Mouse (Mus musculus) liver, embryonic 14.5 days (tissue): Measurements from ENCODE around the gene Evpl. TPM values are rescaled to one million over a fixed set of nuclear protein-coding genes. Genes with fewer than 3 reads are reported as not detected.

Experiments
- ATAC-seq: fragments of 200-750 bp; cut with Nextera tagmentation; 2 replicates; pipeline ENCODE4 v1.8.0; 2017; ENCODE audit warnings: moderate number of reproducible peaks, mild to moderate bottlenecking, moderate library complexity; ENCODE audit not compliant: insufficient read depth
- DNase-seq, 3 experiments: peaks; one replicate each; pipeline ENCODE4 v3.0.0-alpha.2; 2012 to 2013; ENCODE audit warnings: low read depth in 3 of 3, low spot score in 3 of 3
- H3K27ac ChIP-seq: fragments of 300-500 bp; sonication (generic); 2 replicates; pipeline ENCODE4 v1.5.1; 2014; ENCODE audit warnings: moderate library complexity, mild to moderate bottlenecking, control low read depth, inconsistent platforms
- H3K27me3 ChIP-seq: fragments of 300-500 bp; sonication (generic); 2 replicates; pipeline ENCODE4 v1.6.1; 2014; ENCODE audit warnings: mild to moderate bottlenecking, low read length, moderate library complexity; ENCODE audit not compliant: control insufficient read depth, insufficient read depth
- H3K36me3 ChIP-seq: fragments of 300-500 bp; sonication (generic); replicated peaks from 2 replicates; pipeline ENCODE4 v1.6.1; 2014; ENCODE audit warnings: low read depth; ENCODE audit not compliant: control insufficient read depth, insufficient read depth
- H3K4me1 ChIP-seq, 2 experiments: fragments of 200-500 bp in 1 of 2; fragments of 300-500 bp in 1 of 2; sonication (generic) in 1 of 2; replicated peaks; 2 replicates each; pipeline ENCODE4 v1.6.1; 2012 to 2014; ENCODE audit warnings: antibody characterized with exemption in 1 of 2, inconsistent platforms in 1 of 2, low read length in 1 of 2; ENCODE audit not compliant: control insufficient read depth in 2 of 2, insufficient read depth in 2 of 2
- H3K4me2 ChIP-seq: fragments of 300-500 bp; sonication (generic); 2 replicates; pipeline ENCODE4 v1.6.1; 2014; ENCODE audit warnings: low read depth, mild to moderate bottlenecking, control low read depth, moderate library complexity
- H3K4me3 ChIP-seq, 2 experiments: fragments of 200-500 bp in 1 of 2; fragments of 300-500 bp in 1 of 2; sonication (generic) in 1 of 2; 2 replicates each; pipeline ENCODE4 v1.5.1; 2012 to 2014; ENCODE audit warnings: low read depth in 2 of 2, low read length in 2 of 2, mild to moderate bottlenecking in 2 of 2, control low read depth in 1 of 2, inconsistent platforms in 1 of 2, moderate library complexity in 1 of 2; ENCODE audit not compliant: insufficient read depth in 1 of 2
- H3K9ac ChIP-seq: fragments of 300-500 bp; sonication (generic); replicated peaks from 2 replicates; pipeline ENCODE4 v1.6.1; 2014; ENCODE audit warnings: mild to moderate bottlenecking, control low read depth, moderate library complexity
- H3K9me3 ChIP-seq: fragments of 300-500 bp; sonication (generic); 2 replicates; pipeline ENCODE4 v1.6.1; 2016; ENCODE audit warnings: low read length, mixed read lengths; ENCODE audit not compliant: control insufficient read depth
- CTCF ChIP-seq: IDR thresholded peaks from 2 replicates; pipeline ENCODE4 v1.5.1; 2016; ENCODE audit warnings: antibody characterized with exemption, low read depth, control low read depth
- EP300 ChIP-seq: IDR thresholded peaks from 2 replicates; pipeline ENCODE4 v1.6.1; 2016; ENCODE audit warnings: antibody characterized with exemption, low read depth
- WGBS: fragments of 180-500 bp; shearing (Covaris S2); extraction: QIAGEN DNeasy Blood & Tissue Kit; methylation state at CpG from one replicate; pipeline ENCODE4 v1.1.7; 2014; ENCODE audit not compliant: insufficient replicate concordance; 5-methylcytosine and 5-hydroxymethylcytosine counted together
- polyA plus RNA-seq, 2 experiments: library from polyadenylated mRNA; depleted of rRNA in 1 of 2; stranded (reverse) in 1 of 2; unstranded in 1 of 2; fragments of >200 nt; fragmentation: Nextera tagmentation in 1 of 2; extraction: Ambion mirVana in 1 of 2; gene quantifications; 2 replicates each; pipeline versions ENCODE4 v1.2.1 to v1.2.3; 2012 to 2014

Evpl gene
- polyA plus RNA-seq, 2 experiments: 0.04 to 0.09 TPM

GRCm38 (mm10) chr11:116208660-116209059 is 29.2 kb downstream of the Evpl start:
- Histone ChIP-seq H3K4me1 (0 out of 4 replicates have a peak, but pooled peaks cover 0 to 3% of the 10 kb centered on the region in 2 experiments), H3K4me3 (no peak overlapping the region), H3K36me3 (no peaks in the 10 kb centered on the region), H3K9me3 (no peaks in the 10 kb centered on the region), H3K27ac (no peak overlapping the region), H3K9ac (no peak overlapping the region), H3K27me3 (no peaks in the 10 kb centered on the region), H3K4me2 (no peak overlapping the region)
- TF ChIP-seq CTCF (no peak), EP300 (no peak)
- 78% methylated on average over 3 of the region's 3 CpGs for WGBS
- DNase-seq: no peak
- no peak for ATAC-seq

GRCm38 (mm10) chr11:116206678-116207077 is 31.2 kb downstream of the Evpl start:
- no peak overlapping the region for H3K27ac ChIP-seq
- H3K4me1 ChIP-seq: 0 out of 4 replicates have a peak, but pooled peaks cover 0 to 3% of the 10 kb centered on the region in 2 experiments
- DNase-seq: no peak
- no peak overlapping the region for H3K4me2 ChIP-seq
- TF ChIP-seq EP300: no peak
- no peak for TF ChIP-seq CTCF
- no peaks in the 10 kb centered on the region for H3K27me3 ChIP-seq
- H3K9ac ChIP-seq: no peak overlapping the region
- ATAC-seq: no peak
- WGBS: 47% methylated on average over 4 of the region's 4 CpGs
- H3K4me3 ChIP-seq: no peak overlapping the region
- no peaks in the 10 kb centered on the region for H3K36me3 ChIP-seq
- no peaks in the 10 kb centered on the region for H3K9me3 ChIP-seq

GRCm38 (mm10) chr11:116203150-116203549 is 34.7 kb downstream of the Evpl start:
- no peaks in the 10 kb centered on the region for H3K27me3 ChIP-seq
- no peak overlapping the region for H3K4me3 ChIP-seq
- ATAC-seq: no peak
- H3K9ac ChIP-seq: no peak overlapping the region
- DNase-seq: no peak
- peaks cover 3 to 6% of the 10 kb centered on the region in 2 experiments; a peak in 3 of 4 replicates for H3K4me1 ChIP-seq
- no peaks in the 10 kb centered on the region for H3K9me3 ChIP-seq
- H3K36me3 ChIP-seq: no peaks in the 10 kb centered on the region
- H3K27ac ChIP-seq: no peak overlapping the region
- WGBS: 83% methylated on average over 3 of the region's 3 CpGs
- no peak for TF ChIP-seq EP300
- TF ChIP-seq CTCF: no peak
- H3K4me2 ChIP-seq: no peak overlapping the region

GRCm38 (mm10) chr11:116201151-116201550 is 36.7 kb downstream of the Evpl start:
- Histone ChIP-seq H3K27me3 (no peaks in the 10 kb centered on the region), H3K9me3 (no peaks in the 10 kb centered on the region), H3K4me1 (peaks cover 6 to 10% of the 10 kb centered on the region in 2 experiments; a peak in 3 of 4 replicates), H3K4me3 (no peak overlapping the region), H3K27ac (no peak overlapping the region), H3K36me3 (no peaks in the 10 kb centered on the region; the same call in 1 of the 2 replicates), H3K4me2 (no peak overlapping the region), H3K9ac (no peak overlapping the region)
- ATAC-seq (no peak), DNase-seq (no peak)
- 77% methylated on average over 2 of the region's 2 CpGs for WGBS
- no peak for TF ChIP-seq CTCF
- TF ChIP-seq EP300: no peak

GRCm38 (mm10) chr11:116198639-116199531 is 39.0 kb downstream of the Evpl start, which contains the start of the genes Ten1 and Acox1:
TSS of gene Ten1 (plus strand) at chr11:116198855.
TSS of gene Acox1 (minus strand) at chr11:116199045.
- peak; percentile 5; the same call in 1 of the 2 replicates for TF ChIP-seq EP300
- TF ChIP-seq CTCF: 0 out of 2 replicates have a peak, but pooled peaks have one; percentile 2
- peak within 1 kb of the TSS; percentile 90 for H3K4me2 ChIP-seq
- peak within 1 kb of the TSS; percentile 70 for H3K27ac ChIP-seq
- under 1% methylated on average over 62 of the region's 62 CpGs for WGBS
- H3K36me3 ChIP-seq: no peaks in the 10 kb centered on the region; the same call in 1 of the 2 replicates
- ATAC-seq (peak; percentile 95), DNase-seq (peak; percentile 81 to 88 (median 84))
- H3K9ac ChIP-seq: peak within 1 kb of the TSS; percentile 87
- no peaks in the 10 kb centered on the region for H3K9me3 ChIP-seq
- peaks cover 17 to 24% of the 10 kb centered on the region in 2 experiments for H3K4me1 ChIP-seq
- no peaks in the 10 kb centered on the region for H3K27me3 ChIP-seq
- H3K4me3 ChIP-seq: peak within 1 kb of the TSS; percentile 68 to 95
